Mouse (Mus musculus) olfactory bulb, adult 2 months (tissue): Measurements from ENCODE around the gene 1700018F24Rik.
A peak's percentile ranks its signal among the peaks of the same experiment; 100 is the strongest.

Experiments used
- CTCF ChIP-seq: fragments of 200-500 bp; IDR thresholded peaks from 2 replicates; pipeline ENCODE4 v1.5.1; 2012; ENCODE audit warnings: low read depth, mild to moderate bottlenecking, low read length, moderate library complexity; ENCODE audit not compliant: insufficient read depth
- POLR2A ChIP-seq: fragments of 200-500 bp; IDR thresholded peaks from 2 replicates; pipeline ENCODE4 v1.6.1; 2012; ENCODE audit warnings: mild to moderate bottlenecking, low read depth, low read length, moderate library complexity; ENCODE audit not compliant: insufficient read depth

GRCm38 (mm10) chr5:145083632-145084451 is 41.1 kb downstream of the 1700018F24Rik start, which contains the start of the genes Arpc1a and Kpna7:
- TF ChIP-seq CTCF: no peak
- peak; percentile 97 for TF ChIP-seq POLR2A
